Mouse (Mus musculus): Measurements from ENCODE around the gene Kirrel3. TPM values are rescaled to one million over a fixed set of nuclear protein-coding genes. Genes with fewer than 3 reads are reported as not detected.
A peak's percentile ranks its signal among the peaks of the same experiment; 100 is the strongest.

The Kirrel3 gene
- total and polyA plus RNA-seq, 3 experiments: 0.35 to 0.85 (median 0.48) TPM

DNA sequence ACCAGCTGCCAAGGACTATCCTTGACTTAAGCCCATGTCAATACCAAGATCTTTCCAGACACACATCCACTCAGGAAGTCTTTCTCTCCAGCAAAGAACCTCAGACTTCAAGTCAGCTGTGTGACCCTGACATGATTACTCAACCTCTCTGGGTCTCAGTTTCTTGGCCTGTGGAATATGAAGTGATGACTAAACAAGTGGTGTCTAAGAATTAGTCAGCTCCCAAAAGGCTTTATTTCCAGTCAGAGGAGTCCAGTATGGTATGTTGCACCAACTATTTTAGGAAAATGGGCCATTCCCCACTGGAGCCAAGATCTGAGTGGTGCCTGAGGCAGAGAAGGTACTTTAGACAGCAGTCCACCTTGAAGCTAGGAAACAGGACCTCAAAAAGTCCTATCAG lies 462.0 kb downstream of the Kirrel3 start:
- DNase-seq: peak; percentile 48

DNA sequence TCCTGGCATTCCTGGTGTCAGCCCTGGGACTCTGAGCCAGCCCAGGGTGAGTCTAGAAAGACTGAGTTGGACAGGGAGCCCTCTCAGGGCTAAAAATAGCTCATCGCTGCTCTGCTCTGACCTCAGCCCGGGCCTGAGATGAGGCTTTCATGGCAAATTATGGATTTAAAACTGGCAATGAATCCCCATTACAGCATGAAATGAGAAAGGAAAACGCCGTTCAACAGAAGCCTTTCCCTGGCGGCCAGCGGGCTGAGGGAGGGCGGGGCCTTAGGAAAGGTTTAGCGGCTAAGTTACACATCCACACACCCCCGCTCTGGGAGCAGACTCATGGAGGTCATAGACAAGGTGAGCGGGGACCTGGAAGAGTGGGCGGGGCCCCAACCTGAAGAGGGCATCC lies 467.7 kb downstream of the Kirrel3 start:
- no peak for DNase-seq

DNA sequence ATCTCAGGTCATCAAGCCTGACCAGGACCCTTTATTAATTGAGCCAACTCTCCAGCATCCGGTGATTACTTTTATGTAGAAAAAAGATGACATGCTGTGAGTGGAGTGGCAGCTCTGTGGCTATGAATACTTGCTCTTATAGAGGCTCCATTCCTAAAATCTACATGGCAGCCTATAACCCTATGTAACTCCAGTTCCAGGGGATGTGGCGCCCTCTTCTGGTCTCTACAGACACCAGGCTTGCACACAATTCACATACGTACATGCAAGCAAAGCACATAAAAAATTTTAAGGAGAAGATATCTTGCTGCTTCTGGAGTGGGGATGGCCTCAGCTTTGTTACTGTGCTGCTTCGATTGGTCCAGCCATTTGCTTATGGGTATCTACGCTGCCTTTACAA lies 468.5 kb downstream of the Kirrel3 start:
- DNase-seq: no peak

DNA sequence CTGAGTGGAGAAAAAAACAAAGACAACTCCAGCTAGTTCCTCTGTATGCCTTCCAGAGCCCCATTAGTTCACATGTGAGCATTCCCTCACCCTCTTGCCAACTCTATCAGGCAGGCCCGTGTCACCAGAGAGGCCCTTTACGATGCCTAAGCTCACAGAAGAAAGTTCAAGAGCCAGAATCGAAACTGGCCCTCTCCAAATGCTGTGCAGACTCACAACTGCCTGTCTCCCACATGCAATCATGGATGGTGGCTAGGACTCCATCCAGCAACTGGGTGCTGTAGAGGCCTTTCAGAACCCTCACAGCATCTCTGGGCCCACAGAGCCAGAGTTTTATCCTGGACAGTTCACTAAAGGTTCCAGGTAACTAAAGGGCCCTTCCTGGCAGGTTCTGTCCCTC lies 470.8 kb downstream of the Kirrel3 start:
- no peak for DNase-seq

DNA sequence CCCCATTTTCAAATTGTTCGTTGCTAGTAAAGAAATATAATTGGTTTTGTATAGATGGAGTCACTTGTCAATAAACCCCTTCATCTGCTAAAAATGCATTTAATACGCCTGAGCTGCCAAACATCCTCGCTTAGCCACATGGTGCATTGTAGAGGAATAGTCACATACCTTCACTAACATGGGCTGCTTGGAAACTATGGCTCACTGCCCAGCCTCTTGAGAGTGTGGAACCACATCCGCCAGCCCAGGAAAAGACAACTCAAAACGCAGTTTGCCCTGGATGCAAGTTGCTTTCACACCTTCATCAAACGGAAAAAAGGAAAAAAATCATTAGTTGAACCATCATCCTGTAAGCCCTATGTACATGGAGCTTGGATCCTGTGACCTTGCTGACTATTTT lies 472.0 kb downstream of the Kirrel3 start:
- no peak for DNase-seq

DNA sequence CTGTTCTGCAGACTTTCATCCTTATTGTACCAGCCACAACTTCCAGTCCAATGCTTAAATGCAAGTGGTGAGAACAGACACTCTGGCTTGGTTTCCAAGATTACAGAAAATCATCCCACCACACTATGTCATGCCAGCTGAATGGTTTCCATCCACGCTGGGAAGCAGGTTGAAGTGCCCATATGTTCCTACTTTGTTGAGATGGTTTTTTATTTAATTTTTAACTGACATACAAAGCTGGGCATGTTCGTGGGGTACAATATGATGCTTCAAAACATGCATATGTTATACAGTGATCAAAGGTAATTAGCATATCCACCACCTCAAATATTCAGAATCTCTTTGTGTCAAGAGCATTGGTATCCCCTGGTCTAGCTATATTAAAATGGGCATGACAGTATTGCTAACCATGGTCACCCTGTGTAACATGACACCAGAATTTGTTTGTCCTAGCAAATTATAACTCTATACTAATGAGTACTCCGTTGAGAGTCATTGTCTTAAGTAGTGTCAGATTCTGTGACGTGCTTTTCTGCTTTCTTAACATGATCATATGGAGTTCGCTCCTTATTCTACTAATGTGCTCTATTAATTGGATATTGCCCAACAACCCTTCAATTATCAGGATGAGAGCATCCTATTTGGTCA lies 472.6 kb downstream of the Kirrel3 start:
- DNase-seq: no peak

DNA sequence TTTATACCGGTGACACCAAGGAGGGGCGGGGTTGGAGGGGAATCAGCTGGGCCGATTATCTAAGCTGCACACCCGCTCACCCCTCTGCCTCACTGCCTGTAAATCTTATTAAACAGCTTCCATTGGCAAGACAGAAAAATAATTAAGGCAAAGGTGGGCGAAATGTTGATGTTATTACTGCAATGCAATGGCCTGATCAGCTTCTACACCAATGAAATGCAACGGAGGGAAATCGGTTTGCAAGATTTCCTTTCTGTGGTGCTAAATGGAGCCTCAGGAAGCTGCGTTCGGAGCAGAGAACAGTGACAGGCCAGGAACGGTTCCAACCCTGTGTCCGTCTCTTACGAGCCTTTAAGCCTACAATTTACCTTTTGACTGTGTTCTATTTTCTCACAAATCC lies 475.0 kb downstream of the Kirrel3 start:
- no peak for DNase-seq

DNA sequence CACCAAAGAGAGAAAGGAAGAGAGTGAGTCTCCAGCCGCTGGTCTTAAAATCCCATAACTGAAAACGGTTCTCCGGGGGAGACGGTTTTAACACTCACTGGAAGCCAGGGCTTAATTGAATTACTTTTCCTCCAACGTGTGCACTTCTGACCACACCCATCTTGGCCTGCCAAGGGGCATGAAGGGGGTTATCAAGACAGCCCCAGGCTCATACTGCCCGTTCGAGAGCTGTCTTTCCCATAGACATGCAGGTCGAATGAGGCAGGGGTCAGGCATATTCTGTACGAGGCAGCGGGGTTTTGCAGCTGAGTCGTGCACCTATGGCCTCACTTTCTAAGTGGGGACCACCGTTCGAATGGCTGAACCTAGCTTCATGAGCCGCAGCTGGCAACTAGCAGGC lies 475.5 kb downstream of the Kirrel3 start:
- no peak for DNase-seq

DNA sequence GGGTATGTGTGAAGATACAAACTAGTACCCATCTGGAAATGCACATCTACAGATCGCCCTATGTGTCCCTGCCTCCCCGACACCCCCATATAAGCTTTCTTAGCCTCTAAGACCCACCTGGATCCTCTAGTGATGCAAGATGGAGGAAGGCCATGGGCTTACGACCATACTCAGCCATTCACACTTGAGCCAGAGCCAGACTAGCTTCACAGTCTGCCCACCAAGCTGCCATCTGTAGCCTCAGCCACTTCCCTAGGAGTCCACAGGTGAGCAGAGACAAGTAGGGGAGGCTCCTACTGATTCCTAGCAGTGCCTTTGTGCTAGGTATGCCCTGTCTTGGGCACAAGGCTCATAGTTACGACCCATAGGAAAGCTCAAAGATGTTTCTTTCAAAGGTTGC lies 476.6 kb downstream of the Kirrel3 start:
- DNase-seq: no peak

DNA sequence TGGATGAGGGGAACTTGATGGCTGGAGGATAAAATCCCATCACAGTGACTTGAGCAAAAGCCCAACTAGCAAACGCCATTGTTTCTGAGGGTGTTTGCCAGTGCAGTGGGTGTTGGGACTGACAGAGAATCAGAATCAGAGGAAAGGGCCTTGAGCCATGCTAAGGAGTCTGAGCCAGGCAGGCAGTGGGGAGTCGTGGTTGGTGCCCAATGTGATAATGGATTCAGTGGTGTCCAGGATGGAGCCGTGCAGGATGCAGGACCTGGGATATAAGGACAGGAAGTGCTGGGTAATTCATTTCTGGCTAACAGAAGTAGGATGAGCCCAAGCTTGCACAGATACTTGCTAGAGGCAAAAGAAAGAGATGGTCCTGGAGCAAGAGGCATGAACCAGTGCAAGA lies 477.9 kb downstream of the Kirrel3 start:
- DNase-seq: no peak

DNA sequence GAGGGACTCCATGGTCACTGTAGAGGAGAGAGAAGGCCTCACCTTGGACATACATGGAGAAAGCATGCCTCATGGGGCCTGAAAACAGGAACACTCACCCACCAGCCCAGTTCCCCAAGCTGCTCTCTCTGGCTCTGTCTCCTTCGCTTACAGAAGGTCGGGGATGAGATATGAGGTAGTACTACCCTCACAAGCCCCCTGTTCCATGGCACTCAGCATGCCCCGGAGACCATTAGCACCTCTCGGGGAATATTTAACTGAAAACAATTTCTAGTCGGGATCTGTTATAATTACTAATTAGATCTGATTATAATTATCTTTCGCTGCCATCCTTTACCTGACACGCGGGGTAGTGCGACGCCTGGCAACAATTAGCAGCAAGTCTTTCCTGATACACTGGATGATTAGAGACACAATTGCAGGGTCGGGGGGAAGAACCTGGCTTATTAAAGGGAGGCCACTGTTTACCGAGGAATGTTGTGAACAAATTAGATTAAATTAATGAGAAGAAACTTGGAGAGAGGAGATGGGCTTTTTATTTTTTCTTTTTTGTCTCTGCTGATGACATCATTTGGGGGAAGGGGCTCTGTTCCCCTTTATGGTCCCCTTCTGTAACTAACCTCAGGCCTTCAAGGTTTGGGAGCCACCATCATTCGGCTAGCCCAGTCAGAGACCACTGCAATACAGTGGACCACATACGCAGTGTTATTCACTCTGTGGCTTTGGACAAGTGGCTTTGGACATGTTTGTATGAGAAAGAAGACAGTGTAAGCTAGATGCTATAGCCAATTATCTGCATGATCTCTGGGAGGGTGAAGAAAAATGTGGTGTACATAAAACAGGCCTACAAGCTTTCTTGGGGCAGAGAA lies 478.7 kb downstream of the Kirrel3 start:
- no peak for DNase-seq

DNA sequence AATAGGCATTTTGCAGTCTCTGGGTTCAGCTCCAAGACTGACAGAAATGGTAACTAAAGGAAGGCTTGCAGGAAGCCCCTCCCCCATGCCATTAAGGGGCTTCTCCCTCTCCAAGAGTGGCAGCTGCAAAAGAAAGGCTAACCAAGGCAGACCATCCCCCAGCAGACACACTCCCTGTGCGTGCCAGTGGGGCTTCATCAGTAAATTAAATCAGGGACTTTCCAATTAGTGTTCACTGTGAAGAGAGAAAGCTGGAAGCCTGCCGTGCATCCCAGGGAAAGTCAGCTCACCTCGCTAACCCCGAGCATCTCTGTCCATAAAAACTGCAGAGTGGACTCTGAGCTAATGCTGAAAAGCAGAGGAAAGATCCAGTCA lies 479.3 kb downstream of the Kirrel3 start:
- no peak for DNase-seq

DNA sequence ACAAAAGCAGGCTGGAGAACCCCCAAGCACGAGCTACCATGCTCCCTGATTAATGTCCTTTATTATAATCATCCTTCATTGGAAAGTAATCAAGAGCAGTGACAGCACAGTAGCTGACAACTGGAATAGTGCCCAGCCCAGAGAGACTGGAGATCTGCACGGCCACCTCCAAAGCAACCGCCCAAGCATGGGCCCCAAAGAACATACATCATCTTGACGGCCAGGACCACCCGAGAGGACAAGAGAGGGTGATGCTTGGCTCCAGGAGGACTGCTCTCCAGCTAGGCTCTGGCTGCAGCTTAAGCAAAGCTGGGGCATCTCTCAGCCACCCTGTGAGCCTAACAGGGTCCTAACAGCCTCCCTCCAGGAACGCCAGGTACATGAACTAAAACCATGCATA lies 482.1 kb downstream of the Kirrel3 start:
- no peak for DNase-seq

DNA sequence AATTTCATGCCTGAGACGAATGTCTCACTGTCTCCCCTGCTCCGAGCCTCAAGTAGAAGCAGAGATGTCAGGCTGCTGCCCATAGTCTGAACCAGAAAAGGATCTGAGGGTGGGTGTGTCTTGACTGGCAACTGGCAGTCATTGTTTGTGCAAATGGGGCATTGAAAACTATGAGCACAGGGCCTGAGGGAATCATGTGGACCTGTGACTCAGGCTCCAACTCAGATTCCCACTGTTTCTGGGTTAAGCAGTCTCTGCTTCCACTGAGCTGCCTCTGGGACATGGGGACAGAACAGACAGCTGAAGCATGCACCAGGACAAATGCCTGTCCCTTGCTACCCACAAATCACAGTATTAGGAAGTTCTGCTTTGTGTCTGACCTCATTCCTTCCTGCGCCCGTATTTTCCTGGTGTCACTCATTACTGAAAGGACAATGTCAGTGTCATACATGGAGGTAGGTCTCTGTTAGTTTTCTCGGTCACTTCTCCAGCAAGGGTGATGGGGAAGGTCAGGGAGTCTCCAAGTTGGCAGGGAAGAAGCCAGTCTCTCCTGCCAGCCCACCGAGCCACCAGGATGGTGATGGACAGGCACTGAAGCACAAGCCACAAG lies 484.3 kb downstream of the Kirrel3 start:
- DNase-seq: no peak

DNA sequence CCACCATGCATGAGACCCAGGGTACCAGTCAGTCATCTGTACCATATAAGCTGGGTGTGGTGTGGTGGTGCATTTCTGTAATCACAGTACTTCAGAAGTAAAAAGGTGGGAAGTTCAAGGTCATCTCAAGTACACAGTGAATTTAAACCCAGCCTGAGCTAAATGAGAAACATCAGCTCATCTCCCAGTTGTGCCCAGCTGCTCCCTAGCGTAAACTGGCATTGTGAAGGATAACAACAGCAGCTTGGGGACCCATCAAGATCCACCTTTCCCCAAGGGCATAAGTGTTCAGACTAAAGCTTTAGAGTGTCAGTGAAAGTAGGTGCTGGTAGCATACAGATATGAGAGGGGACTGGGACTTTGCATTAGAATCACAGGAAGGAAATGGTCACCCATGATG lies 488.6 kb downstream of the Kirrel3 start:
- no peak for DNase-seq

DNA sequence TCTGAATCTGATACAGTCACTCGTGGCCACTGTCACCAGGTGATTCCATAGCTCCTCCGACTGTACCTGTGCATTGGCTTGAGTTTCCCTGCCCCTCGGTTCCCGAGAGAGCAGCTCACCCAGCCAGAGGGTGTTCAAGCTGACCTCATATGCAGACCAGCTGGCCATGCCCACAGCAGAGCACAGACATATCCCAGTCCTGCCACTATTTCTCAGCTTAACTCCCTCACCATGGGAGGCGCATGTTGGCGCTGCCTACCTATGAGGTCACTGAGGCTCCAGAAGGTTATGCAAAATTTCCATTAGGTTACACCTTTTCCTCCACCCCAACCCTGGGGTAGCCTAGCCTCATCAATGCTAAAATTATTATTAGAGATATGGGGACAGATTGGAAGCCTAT lies 489.6 kb downstream of the Kirrel3 start:
- no peak for DNase-seq

DNA sequence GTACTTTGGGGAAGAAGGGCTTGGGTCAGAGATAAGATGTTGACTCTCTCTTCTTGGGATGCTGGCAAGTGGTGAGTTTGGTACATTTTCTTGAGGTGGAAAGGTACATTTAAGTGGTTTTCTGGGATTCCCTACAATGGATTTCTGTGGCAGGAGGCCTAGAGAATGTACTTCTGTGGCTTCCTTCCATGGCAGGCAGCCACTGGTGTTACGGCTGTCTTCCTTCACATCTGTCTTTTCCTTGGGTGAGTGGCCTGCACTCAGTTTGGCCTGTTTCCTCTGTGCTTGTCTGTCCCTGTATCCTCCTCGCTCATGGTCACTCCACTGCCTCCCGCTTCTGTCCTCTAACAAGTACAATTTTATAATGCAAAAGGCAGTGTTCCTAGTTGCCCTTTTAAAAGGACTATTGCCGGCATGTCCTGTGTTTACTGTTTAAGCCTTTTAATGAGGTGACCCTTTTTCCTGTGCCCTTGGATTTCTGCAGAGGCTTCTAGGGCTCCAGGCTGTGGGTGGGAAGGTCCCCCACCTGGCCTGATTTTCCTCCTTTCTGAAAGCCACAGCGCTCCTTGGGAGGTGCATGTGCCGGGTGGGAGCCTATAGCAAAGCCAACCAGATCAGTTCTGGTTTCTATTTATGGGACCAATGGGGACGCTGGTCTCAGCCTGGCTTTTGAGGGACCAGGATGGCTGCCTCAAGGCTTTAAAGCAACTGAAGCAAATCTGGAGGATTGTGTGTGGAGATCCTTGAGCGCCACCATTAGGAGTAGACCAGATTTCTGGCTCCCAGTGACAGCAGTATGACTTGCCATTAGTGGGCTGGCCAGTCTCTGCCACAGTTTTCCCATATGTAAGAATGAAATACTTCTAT lies 491.1 kb downstream of the Kirrel3 start:
- DNase-seq: no peak

DNA sequence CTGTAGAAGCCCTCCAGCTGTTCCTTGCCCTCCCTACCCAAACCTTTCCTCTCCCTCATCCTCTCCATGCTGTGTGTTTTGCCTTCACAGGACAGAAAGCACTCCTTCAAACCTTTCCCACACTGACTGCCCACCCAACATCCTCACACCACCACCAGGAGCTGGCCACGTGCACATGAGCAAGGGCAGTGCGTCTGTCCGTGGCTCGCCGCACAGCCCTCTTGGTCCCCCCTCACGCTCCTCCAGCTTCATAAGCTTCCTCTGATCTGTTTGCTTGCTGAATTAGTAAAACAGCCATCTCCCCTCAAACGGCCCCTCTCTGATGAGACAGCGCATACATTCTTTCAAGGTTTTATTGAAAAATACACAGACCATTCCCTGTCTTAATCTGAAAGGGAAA lies 492.0 kb downstream of the Kirrel3 start:
- DNase-seq: no peak

DNA sequence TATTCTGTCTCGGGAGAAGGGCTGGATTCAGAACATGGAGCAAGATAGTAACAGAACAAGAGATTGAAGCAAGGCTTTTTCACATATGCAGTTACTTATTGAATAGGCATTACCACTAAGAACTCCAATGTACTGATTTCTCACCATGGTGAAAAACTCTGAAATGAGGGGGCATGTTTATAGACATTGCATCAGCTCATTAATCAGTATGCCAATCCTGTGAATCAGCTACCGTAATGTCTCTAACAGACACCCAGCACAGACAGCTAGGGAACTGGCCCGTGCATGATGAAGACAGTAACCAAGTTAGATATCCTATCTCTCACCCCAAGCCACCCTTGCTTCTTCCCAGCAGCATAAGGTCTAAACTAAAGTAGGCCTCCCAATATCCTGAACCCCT lies 492.5 kb downstream of the Kirrel3 start:
- DNase-seq: no peak

DNA sequence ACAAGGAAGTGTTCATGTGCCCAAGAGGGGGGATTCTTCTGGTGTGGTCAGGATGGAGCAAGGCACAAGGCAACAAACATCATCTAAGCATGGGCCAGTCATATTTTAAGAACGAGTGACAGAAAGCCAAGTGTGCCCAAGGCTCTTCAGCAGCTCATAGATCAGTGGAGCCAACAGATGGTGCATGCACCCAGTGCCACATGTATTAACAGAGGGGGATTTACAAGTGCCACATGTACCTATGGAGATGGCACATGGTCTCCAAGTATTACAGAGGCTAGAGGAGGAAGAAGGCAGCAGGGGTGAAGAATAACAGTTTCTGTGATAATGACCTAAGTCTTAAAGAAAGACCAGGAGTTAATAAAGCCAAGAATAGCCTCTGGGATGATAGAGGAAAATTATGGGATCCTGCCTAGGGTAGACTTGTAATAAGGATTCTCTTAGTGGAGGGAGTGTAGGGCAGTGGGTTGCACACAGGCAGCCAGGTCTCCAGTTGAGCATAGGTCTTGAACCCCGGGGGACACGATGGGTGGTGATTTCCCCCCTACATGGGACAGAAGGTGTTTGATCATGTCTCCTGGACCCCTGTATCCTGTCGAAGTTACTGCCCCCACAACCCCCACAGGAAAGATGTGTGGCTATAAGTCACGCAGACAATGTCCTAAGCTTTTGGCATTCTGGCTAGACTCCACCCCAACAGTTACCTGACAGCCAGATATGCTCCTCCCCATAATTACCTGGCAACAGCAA lies 495.0 kb downstream of the Kirrel3 start:
- no peak for DNase-seq
